Mouse (Mus musculus) limb, embryonic 14.5 days (tissue): ENCODE measurements around the gene Mettl3. TPM values are rescaled to one million over a fixed set of nuclear protein-coding genes. Genes with fewer than 3 reads are reported as not detected.
A peak's percentile ranks its signal among the peaks of the same experiment; 100 is the strongest.

ENCODE experiments used
- ATAC-seq: fragments of 200-750 bp; cut with Nextera tagmentation; 2 replicates; pipeline ENCODE4 v1.8.0; 2017; ENCODE audit warnings: low read depth, moderate number of reproducible peaks, moderate TSS enrichment; ENCODE audit not compliant: low FRiP score
- DNase-seq: peaks from one replicate; pipeline ENCODE4 v3.0.0-alpha.2; 2015; ENCODE audit warnings: low spot score
- H3K27ac ChIP-seq: fragments of 300-500 bp; sonication (generic); replicated peaks from 2 replicates; pipeline ENCODE4 v1.5.1; 2014; ENCODE audit warnings: low read depth, mild to moderate bottlenecking, low read length, moderate library complexity, mixed read lengths
- H3K27me3 ChIP-seq: fragments of 300-500 bp; sonication (generic); 2 replicates; pipeline ENCODE4 v1.6.1; 2014; ENCODE audit warnings: low read length, mixed read lengths; ENCODE audit not compliant: control insufficient read depth, insufficient read depth
- H3K36me3 ChIP-seq: fragments of 300-500 bp; sonication (generic); 2 replicates; pipeline ENCODE4 v1.6.1; 2014; ENCODE audit warnings: mild to moderate bottlenecking, low read length, moderate library complexity, mixed read lengths; ENCODE audit not compliant: control insufficient read depth, insufficient read depth
- H3K4me1 ChIP-seq: fragments of 300-500 bp; sonication (generic); 2 replicates; pipeline ENCODE4 v1.6.1; 2014; ENCODE audit warnings: antibody characterized with exemption, low read length, mixed read lengths; ENCODE audit not compliant: control insufficient read depth, insufficient read depth
- H3K4me2 ChIP-seq: fragments of 300-500 bp; sonication (generic); replicated peaks from 2 replicates; pipeline ENCODE4 v1.6.1; 2014; ENCODE audit warnings: low read depth, mild to moderate bottlenecking, low read length, moderate library complexity; ENCODE audit not compliant: severe bottlenecking
- H3K4me3 ChIP-seq: fragments of 300-500 bp; sonication (generic); replicated peaks from 2 replicates; pipeline ENCODE4 v1.5.1; 2014; ENCODE audit warnings: low read length
- H3K9ac ChIP-seq: fragments of 300-500 bp; sonication (generic); 2 replicates; pipeline ENCODE4 v1.6.1; 2014; ENCODE audit warnings: mild to moderate bottlenecking, low read depth, low read length, moderate library complexity; ENCODE audit not compliant: severe bottlenecking
- H3K9me3 ChIP-seq: fragments of 300-500 bp; sonication (generic); 2 replicates; pipeline ENCODE4 v1.6.1; 2016; ENCODE audit warnings: low read length; ENCODE audit not compliant: control insufficient read depth
- POLR2A ChIP-seq: fragments of 200-500 bp; IDR thresholded peaks from 2 replicates; pipeline ENCODE4 v1.8.0; 2012; ENCODE audit warnings: inconsistent platforms, mild to moderate bottlenecking, moderate library complexity, borderline replicate concordance; ENCODE audit not compliant: insufficient read depth, insufficient read length; ENCODE audit errors: extremely low read depth
- WGBS: fragments of 180-500 bp; shearing (Covaris S2); extraction: QIAGEN DNeasy Blood & Tissue Kit; methylation state at CpG from one replicate; pipeline ENCODE4 v1.1.7; 2014; 5-methylcytosine and 5-hydroxymethylcytosine counted together
- polyA plus RNA-seq, 2 experiments: library from polyadenylated mRNA; depleted of rRNA in 1 of 2; stranded (reverse) in 1 of 2; unstranded in 1 of 2; fragments of >200 nt; fragmentation: Nextera tagmentation in 1 of 2; extraction: Ambion mirVana in 1 of 2; gene quantifications; 2 replicates each; pipeline versions ENCODE4 v1.2.1 to v1.2.3; 2012 to 2014

The Mettl3 gene
- polyA plus RNA-seq (2012; rRNA removed) (41.9 and 43.1 TPM in 2 replicates), polyA plus RNA-seq (2014; fragmentation: Nextera tagmentation; extraction: Ambion mirVana) (36.7 and 40.8 TPM in 2 replicates)

GRCm38 (mm10) chr14:52304644-52305271, at the start of gene Mettl3:
TSS of gene Mettl3 (minus strand) at chr14:52305128.
- TF ChIP-seq POLR2A = peak; percentile 23; the same call in 1 of the 2 replicates
- H3K36me3 ChIP-seq = peaks cover 16% of the 10 kb centered on the region
- peak within 1 kb of the TSS; percentile 66 for H3K4me3 ChIP-seq
- no peaks in the 10 kb centered on the region for H3K27me3 ChIP-seq
- H3K4me1 ChIP-seq = peaks cover 4% of the 10 kb centered on the region; the same call in 1 of the 2 replicates
- peak within 1 kb of the TSS; percentile 71 for H3K4me2 ChIP-seq
- H3K9ac ChIP-seq = peak within 1 kb of the TSS; percentile 74
- DNase-seq (peak; percentile 98), ATAC-seq (peak; percentile 96)
- WGBS = 0% methylated on average over 46 of the region's 46 CpGs
- no peaks in the 10 kb centered on the region for H3K9me3 ChIP-seq
- H3K27ac ChIP-seq = peak within 1 kb of the TSS; percentile 92

GRCm38 (mm10) chr14:52339512-52339852, 34.6 kb upstream of the Mettl3 start:
- Histone ChIP-seq H3K36me3 (no peaks in the 10 kb centered on the region), H3K4me1 (no peaks in the 10 kb centered on the region), H3K4me2 (no peak overlapping the region), H3K27me3 (no peaks in the 10 kb centered on the region), H3K4me3 (no peak overlapping the region), H3K9ac (no peak overlapping the region), H3K9me3 (peaks cover 1% of the 10 kb centered on the region; the same call in 1 of the 2 replicates), H3K27ac (no peak overlapping the region)
- WGBS = 73% methylated on average over 6 of the region's 6 CpGs
- DNase-seq (no peak), ATAC-seq (no peak)
- TF ChIP-seq POLR2A = no peak

GRCm38 (mm10) chr14:52338751-52339511, 34.0 kb upstream of the Mettl3 start:
- no peaks in the 10 kb centered on the region for H3K9me3 ChIP-seq
- no peak overlapping the region for H3K27ac ChIP-seq
- peak; percentile 79 for DNase-seq
- peak; percentile 60; the same call in 1 of the 2 replicates for ATAC-seq
- 28% methylated on average over 21 of the region's 21 CpGs for WGBS
- TF ChIP-seq POLR2A = no peak
- H3K36me3 ChIP-seq = no peaks in the 10 kb centered on the region
- H3K4me3 ChIP-seq = 0 out of 2 replicates have a peak overlapping the region, but pooled peaks have one; percentile 6
- no peaks in the 10 kb centered on the region for H3K27me3 ChIP-seq
- H3K9ac ChIP-seq = no peak overlapping the region
- H3K4me1 ChIP-seq = no peaks in the 10 kb centered on the region
- peak overlapping the region; percentile 33 for H3K4me2 ChIP-seq

GRCm38 (mm10) chr14:52332171-52332570, 27.2 kb upstream of the Mettl3 start:
- Histone ChIP-seq H3K9ac (no peak overlapping the region), H3K27me3 (peaks cover 27% of the 10 kb centered on the region), H3K27ac (no peak overlapping the region), H3K4me1 (no peaks in the 10 kb centered on the region), H3K36me3 (no peaks in the 10 kb centered on the region), H3K4me3 (no peak overlapping the region), H3K4me2 (no peak overlapping the region), H3K9me3 (no peaks in the 10 kb centered on the region)
- DNase-seq = no peak
- TF ChIP-seq POLR2A = no peak
- 88% methylated on average over 3 of the region's 3 CpGs for WGBS
- ATAC-seq = no peak

- Histone ChIP-seq H3K4me3 (no peak overlapping the region), H3K9me3 (no peaks in the 10 kb centered on the region), H3K9ac (no peak overlapping the region), H3K27ac (no peak overlapping the region), H3K27me3 (peaks cover 31% of the 10 kb centered on the region), H3K36me3 (no peaks in the 10 kb centered on the region), H3K4me2 (no peak overlapping the region), H3K4me1 (no peaks in the 10 kb centered on the region)
- ATAC-seq (no peak), DNase-seq (no peak)
- no peak for TF ChIP-seq POLR2A
- 34% methylated on average over 4 of the region's 4 CpGs for WGBS
These were observed 26.3 kb upstream of the Mettl3 start for GRCm38 (mm10) chr14:52331069-52331750.
